Mouse (Mus musculus): ENCODE measurements around the gene Zer1. TPM values are rescaled to one million over a fixed set of nuclear protein-coding genes. Genes with fewer than 3 reads are reported as not detected.
"Not testable (repeated sequence)": the region's sequence is repeated elsewhere in the genome, so short reads cannot be mapped to it uniquely, and the experiment has no call there.

Zer1 gene
- 46.2 and 46.5 TPM in 2 replicates for polyA plus RNA-seq (2012; rRNA removed)

DNA sequence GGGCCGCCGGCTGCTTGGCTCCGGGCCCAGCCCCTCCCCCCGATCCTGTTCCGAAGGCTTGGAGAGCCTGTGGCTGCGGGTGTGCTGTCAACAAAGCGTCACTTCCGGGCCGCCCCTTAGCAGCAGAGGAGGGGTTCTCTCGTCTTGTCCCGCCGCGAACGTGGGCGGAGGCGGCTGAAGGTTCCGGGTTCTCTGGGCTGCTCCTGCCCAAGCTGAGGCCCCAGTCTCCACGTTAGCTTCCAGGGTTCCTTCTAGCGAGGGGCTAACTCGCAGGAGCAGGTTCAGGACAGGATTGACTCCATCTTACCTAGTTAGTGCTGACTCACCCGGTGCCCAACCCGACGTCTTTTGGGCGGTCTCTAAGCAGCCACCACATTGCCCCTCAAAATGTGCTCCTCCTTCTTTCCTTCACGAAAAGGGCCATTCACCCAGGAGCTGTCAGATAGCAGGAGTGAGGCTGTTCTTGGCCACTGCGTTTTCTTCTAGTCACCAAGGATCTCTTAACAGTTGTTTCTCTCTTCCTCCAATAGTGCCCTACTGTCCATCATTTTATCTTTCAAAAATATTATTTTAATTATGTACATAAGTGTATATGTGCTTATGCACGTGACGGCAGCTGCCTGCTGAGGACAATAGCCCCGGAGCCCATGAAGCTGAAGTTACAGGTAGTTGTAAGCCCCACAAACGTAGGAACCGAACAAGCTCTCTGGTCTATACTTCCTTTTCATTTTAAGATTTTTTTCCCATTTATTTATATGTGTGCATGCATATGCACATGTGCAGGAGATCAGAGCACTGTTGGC lies at the start of gene Zer1:
TSS of gene Zer1 (minus strand) at position 114 of the 803 bp plus-strand sequence.
- peak; percentile 89 for DNase-seq (ENCODE audit: low spot score)

DNA sequence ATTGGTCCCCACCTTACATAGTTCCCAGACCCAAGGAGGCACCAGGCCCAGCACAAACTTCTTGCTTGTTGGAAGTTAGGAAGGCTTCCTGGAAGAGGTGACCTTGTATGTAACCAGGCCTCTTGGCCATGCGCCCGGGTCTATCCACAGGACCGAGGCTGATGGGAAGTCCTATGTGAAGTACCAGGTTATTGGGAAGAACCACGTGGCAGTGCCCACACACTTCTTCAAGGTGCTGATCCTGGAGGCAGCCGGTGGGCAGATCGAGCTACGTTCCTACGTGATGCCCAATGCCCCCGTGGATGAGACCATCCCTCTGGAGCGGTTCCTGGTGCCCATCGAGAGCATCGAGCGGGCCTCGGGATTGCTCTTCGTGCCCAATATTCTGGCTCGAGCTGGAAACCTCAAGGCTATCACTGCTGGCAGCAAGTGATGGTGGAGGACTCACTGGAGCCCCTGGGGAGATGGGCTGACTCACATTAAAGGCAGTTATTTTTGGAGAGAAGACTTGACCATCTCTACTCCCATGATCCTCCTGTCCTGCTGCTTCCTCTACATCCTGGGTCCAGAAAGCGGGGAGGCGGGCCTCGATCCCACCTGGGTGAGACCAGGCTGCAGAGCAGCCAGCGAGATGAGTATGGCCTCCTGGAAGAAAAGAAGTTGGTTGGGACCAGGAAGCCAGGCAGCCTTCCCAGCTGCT lies 49.3 kb upstream of the Zer1 start:
- no peak for DNase-seq (ENCODE audit: low spot score)

DNA sequence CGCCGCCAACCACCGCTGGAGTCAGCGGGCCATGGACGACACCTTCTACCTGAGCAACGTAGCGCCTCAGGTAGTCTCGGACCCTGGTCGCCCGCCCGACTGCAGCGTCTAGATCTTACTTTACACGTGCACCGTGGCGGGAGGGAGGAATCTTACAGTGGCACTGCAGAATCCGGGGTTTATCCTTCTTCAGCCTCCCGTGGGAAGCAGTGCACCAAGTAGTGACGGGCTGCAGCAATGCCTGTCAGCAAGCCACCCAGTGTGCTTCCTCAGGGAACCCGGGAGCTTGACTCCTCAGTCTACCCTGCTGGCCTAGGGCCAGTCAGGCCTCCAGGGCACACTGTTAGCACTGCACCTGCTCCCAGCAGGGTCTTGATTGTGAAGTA lies 47.6 kb upstream of the Zer1 start:
- no peak for DNase-seq (ENCODE audit: low spot score)

DNA sequence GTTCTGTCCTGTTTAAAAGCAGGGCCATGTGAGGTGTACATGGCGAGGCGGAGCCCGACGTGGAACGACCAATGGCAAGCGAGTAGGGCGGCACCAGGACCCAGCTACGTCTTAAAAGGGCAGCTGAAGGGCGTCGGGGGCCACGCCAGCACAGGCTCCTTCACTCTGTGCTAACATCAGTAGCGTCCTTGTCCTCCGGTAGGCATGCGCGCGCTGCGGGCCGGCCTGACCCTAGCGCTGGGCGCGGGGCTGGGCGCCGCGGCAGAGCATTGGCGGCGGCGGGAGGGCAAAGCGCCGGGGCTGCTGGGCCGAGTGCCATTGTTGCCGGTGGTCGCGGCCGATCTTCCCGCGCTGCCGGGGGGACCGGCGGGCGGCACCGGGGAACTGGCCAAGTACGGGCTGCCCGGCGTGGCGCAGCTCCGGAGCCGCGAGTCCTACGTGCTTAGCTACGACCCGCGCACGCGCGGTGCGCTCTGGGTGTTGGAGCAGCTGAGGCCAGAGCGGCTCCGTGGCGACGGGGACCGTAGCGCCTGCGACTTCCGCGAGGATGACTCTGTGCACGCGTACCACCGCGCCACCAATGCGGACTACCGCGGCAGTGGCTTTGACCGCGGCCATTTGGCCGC lies 47.1 kb upstream of the Zer1 start, which contains the start of gene Endog:
TSS of gene Endog (plus strand) at position 123 of the 626 bp plus-strand sequence.
- DNase-seq (ENCODE audit: low spot score) = peak; percentile 76

DNA sequence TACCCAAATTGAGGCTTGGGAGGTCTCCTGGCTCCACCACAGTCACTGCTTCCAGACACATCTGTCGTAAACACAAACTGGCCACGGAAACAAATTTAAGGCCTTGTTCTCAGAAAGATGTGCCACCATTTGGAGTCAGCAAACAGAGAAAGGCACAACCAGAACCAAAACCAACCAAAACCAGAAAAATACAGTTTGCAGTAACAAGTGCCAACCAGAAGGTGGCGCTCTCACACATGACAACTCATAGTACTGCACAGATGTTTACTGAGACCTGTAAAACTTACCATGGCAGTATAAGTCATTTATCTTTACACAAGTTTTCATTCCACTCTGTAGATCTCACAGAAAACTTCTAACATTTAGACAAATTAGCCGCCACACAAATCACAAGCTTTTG lies 42.3 kb upstream of the Zer1 start:
- no peak for DNase-seq (ENCODE audit: low spot score)

DNA sequence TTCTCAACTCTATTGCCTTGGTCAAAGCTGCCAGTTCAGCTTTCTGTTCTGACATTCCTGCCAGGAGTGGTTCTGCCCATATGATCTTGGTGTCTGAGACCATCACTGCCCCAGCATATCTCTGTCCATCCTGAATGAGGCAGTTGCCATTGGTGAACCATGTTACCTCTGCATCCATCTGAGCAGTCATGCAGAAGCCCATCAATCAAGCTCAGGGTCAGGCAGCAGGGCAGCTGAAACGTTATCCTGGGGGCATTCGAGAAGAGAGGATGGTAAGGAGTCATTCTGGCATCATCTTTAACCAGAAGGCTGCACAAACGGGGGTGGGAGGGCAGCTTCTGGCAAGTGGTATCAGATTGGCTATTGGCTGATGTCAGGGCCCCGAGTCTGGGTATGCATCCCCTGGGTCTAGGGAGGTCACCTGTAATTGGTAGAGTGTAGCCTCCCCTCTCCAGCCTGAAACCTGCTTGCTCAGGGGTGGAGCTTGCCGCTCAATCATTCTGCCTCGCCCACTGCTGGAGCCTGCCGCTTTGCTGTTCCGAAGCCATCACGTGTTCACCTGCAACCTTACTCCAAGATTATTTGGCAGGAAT lies 40.1 kb upstream of the Zer1 start:
- DNase-seq (ENCODE audit: low spot score) = no peak

DNA sequence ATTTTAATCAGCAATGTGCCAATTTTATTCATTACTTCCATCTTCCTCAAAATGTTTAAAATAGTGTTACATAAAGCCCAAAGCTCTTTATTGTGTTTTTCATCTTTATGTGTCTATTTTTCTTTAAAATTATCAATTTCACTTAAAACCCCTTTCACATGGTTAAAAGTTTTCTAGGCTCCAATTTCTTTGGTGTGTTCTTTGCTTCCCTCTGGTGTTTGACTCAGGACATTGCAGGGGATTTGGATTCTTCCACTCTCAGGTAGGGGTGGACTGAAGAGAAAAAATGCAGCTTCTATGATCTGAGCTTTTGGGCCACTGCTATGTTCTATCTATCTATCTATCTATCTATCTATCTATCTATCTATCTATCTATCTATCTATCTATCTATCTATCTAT lies 37.4 kb upstream of the Zer1 start:
- DNase-seq (ENCODE audit: low spot score) = no peak

DNA sequence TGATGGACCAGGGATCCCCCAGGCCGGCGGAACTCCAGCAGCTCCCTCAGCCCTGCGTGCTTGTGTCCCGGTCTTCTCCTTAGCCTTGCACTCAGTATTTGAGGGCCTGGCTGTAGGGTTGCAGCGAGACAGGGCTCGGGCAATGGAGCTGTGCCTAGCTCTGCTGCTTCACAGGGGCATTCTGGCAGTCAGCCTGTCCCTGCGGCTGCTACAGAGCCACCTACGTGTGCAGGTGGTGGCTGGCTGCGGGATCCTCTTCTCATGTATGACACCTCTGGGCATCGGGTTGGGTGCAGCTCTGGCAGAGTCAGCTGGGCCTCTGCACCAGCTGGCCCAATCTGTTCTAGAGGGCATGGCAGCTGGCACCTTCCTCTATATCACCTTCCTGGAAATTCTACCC lies 35.5 kb upstream of the Zer1 start:
- not testable (repeated sequence) for DNase-seq (ENCODE audit: low spot score)

DNA sequence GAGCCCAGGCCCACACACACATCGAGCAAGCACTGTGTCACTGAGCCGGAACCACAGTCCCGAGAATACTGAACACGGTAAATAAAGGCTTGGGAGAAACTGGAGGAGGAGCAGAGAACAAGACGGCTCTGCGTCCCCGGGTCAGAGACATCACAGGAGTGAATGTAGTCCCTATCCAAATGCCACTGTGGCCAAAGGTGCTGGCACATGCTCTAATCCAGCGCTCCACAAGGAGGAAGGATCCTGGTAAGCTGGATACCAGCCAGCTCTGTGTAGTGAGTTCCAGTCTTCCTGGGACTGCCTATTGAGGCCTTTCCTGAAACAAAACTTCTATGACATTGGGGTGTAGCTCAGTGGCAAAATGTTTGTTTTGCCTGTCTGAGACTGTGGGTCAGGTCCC lies 28.2 kb upstream of the Zer1 start:
- DNase-seq (ENCODE audit: low spot score) = no peak

- DNase-seq (ENCODE audit: low spot score) = no peak
Measured at GRCm38 (mm10) chr2:30151840-30152239, 27.5 kb upstream of the Zer1 start.

DNA sequence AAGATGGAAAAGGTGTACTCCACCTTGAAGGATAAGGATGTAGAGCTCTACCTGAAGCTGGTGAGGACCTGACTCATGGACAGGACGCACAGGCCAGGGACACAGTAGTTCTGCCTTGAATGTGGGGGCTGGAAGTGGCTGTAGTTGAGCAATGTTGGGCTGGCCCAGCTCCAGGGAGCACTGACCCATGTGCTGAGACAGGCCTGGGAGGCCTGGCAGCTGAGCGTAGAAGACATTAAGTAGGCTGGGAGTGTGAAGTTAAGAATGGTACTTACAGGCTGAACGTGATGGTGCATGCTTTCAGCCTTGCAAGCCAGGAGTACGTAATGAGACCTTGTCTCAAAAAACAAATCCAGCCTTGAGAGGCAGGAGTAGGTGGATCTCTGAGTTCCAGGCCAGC lies 23.1 kb upstream of the Zer1 start:
- no peak for DNase-seq (ENCODE audit: low spot score)

GRCm38 (mm10) chr2:30144436-30144835 lies 20.1 kb upstream of the Zer1 start:
- no peak for DNase-seq (ENCODE audit: low spot score)

DNA sequence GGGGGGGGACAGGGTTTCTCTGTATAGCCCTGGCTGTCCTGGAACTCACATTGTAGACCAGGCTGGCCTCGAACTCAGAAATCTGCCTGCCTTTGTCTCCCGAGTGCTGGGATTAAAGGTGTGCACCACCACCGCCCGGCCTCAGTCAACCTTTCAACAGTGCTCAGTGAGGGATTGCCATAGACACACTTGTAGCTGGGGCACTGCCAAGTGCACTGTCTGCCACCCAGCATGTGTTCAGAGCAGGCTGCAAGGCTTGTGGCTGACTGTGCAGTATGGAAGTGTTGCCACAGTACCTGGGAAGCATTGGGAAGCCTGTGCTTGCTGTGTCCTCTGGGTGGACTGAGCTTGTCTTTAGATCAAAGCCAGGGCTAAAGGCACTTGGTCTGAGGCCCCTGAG lies 15.6 kb upstream of the Zer1 start:
- DNase-seq (ENCODE audit: low spot score) = not testable (repeated sequence)

DNA sequence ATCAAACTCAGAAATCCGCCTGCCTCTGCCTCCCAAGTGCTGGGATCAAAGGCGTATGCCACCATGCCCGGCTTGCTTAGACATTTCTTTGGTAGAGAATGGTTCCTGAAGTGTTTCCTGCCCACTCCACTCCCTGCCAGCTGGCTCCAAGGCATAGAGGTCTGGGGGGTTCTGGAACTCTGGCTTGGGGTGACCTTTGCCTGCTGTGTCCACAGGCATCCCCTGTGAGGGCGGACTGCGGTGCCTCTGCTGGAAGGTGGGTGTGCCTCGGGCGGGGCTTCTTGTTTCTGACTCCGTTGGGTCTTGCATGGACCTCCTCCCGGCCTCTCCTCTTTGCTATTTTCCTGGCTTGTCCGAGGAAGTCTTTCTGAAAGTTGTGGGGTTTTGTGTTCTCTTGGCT lies 12.1 kb upstream of the Zer1 start:
- DNase-seq (ENCODE audit: low spot score) = no peak

DNA sequence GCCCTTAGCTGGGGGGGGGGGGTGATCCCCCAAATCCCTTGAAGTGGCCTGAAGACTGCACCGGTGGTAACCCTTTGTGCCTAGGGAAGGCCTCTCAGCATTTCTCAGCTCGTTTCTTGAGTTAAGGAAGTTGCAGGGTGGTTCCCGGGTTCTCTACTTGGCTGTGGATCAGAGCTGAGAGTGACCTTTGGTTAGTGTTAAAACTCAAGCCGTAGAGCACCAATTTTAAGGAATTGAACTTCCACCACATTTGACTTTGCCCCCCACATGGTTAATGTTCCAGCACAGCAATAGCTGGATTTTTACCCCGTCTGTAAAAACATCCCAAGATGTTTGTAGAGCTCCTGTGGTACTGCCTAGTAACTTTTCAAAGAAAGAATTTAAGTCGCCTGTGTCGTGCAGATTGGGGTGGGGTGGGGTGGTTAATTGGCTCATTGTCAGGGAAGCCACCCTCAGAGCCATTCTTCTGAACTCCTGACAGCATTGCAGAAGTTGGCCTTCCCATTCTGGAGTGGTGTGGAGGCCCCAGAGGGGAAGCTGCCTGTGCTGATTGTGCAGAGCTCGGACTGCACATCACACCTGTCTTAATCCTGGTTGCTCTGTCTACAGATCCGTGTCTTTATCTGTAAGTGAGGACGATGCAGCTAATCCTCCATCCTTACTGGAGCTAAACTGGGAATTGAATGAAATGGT lies 10.7 kb upstream of the Zer1 start:
- DNase-seq (ENCODE audit: low spot score) = no peak

DNA sequence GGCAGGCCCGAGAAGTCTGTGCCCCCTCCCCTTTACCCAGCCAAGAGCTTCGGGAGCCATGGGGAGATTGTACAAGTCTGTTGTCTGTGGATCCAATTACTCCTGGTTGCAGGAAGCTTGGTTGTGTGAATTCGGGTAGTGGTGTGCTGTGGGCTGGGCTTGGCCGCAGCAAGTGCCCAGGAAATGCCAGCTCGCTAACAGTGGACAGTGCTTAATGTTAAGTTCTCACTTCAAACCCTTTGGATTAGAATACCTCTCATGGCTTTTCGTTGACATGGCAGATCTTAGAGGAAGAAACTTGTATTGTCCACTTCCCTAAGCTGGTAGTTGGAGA lies 10.0 kb upstream of the Zer1 start:
- no peak for DNase-seq (ENCODE audit: low spot score)

DNA sequence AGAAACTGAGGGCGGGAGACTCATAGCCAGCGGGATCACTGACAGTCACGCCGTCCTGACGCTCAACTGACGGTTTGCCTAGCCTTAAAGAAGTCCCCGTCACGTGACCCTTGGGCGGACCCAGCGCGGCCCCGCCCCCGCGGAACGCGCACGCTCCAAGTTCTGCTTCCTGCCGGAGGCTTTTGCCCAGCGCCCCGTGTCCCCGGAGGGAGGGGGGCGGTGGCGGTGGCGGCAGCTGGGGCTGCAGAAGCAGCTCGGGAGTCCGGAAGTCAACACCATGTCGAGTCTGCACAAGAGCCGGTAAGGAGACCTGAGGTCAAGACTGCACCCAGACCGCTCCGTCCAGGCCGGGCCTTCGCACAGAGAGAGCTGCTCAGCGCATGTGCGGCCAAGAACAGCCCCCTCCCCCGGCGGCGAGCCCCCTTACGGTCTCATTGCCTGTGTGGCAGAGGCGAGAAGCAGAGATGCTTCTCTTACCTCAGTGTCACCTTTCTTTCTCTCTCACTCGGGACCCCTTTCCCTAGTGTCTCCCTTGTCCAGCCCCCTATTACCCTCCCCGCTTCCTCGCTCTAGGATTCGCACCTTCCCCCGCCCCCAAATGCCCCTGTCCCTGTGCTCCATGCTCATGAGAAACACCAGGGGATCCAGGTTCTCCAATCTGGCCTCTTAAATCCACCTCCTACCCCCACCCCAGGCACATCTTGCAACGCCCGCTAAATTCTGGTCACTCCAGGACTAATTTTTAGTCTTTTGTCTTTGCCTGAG lies 9.4 kb upstream of the Zer1 start, which contains the start of gene Tbc1d13:
TSS of gene Tbc1d13 (plus strand) at position 134 of the 765 bp plus-strand sequence.
- peak; percentile 97 for DNase-seq (ENCODE audit: low spot score)

- no peak for DNase-seq (ENCODE audit: low spot score)
Measured at GRCm38 (mm10) chr2:30132801-30133612, 8.6 kb upstream of the Zer1 start.

- not testable (repeated sequence) for DNase-seq (ENCODE audit: low spot score)
Measured at GRCm38 (mm10) chr2:30131240-30131639, 6.9 kb upstream of the Zer1 start.

DNA sequence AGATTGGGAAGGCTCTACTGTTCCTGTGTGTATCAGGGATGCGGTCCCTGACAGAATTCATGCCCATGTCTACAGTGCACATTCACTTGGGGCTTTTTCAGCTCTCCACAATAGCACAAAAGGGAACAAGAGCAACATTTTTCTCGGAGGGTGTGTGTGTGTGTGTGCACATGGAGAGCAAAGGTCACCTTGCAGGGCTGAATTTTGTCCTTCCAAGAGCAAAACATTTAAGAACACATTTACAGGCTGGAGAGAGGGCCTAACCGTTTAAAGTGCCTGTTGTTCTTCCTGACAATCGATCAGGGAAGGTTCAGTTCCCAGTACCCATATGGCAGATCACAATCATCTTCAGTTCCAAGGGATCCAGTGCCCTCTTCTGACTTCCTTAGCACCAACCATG lies 5.8 kb upstream of the Zer1 start:
- no peak for DNase-seq (ENCODE audit: low spot score)
